Mouse (Mus musculus) neural tube, embryonic 12.5 days (tissue): ENCODE measurements around the gene Hspb7. TPM values are rescaled to one million over a fixed set of nuclear protein-coding genes. Genes with fewer than 3 reads are reported as not detected.

Experiments
- ATAC-seq: fragments of 200-750 bp; cut with Nextera tagmentation; 2 replicates; pipeline ENCODE4 v1.8.0; 2017; ENCODE audit warnings: low read depth, mild to moderate bottlenecking, moderate TSS enrichment, moderate library complexity; ENCODE audit not compliant: low FRiP score
- H3K27ac ChIP-seq: fragments of 300-500 bp; sonication (generic); 2 replicates; pipeline ENCODE4 v1.5.1; 2016
- H3K27me3 ChIP-seq: fragments of 300-500 bp; sonication (generic); replicated peaks from 2 replicates; pipeline ENCODE4 v1.6.1; 2016; ENCODE audit warnings: mild to moderate bottlenecking
- H3K36me3 ChIP-seq: fragments of 300-500 bp; sonication (generic); 2 replicates; pipeline ENCODE4 v1.6.1; 2016; ENCODE audit warnings: mild to moderate bottlenecking
- H3K4me1 ChIP-seq: fragments of 300-500 bp; sonication (generic); 2 replicates; pipeline ENCODE4 v1.6.1; 2016
- H3K4me2 ChIP-seq: fragments of 300-500 bp; sonication (generic); replicated peaks from 2 replicates; pipeline ENCODE4 v1.6.1; 2016; ENCODE audit warnings: mild to moderate bottlenecking
- H3K4me3 ChIP-seq: fragments of 300-500 bp; sonication (generic); 2 replicates; pipeline ENCODE4 v1.5.1; 2016
- H3K9ac ChIP-seq: fragments of 300-500 bp; sonication (generic); 2 replicates; pipeline ENCODE4 v1.6.1; 2016; ENCODE audit warnings: mild to moderate bottlenecking
- H3K9me3 ChIP-seq: fragments of 300-500 bp; sonication (generic); 2 replicates; pipeline ENCODE4 v1.6.1; 2016; ENCODE audit warnings: mild to moderate bottlenecking
- WGBS: fragments of 180-500 bp; shearing (Covaris S2); methylation state at CpG from one replicate; pipeline ENCODE4 v1.1.7; 2016; 5-methylcytosine and 5-hydroxymethylcytosine counted together
- polyA plus RNA-seq: library from polyadenylated mRNA; unstranded; fragments of >200 nt; fragmentation: Nextera tagmentation; extraction: Ambion mirVana; gene quantifications from 2 replicates; pipeline ENCODE4 v1.2.1, GENCODE M21; 2016

The Hspb7 gene
- polyA plus RNA-seq, 1 experiment from 2014 or later: not detected

- no peak within 1 kb of the TSS for H3K9ac ChIP-seq
- H3K36me3 ChIP-seq: no peaks in the 10 kb centered on the region
- WGBS: 93% methylated on average over 1 of the region's 1 CpGs
- no peak within 1 kb of the TSS for H3K4me2 ChIP-seq
- H3K9me3 ChIP-seq: no peaks in the 10 kb centered on the region
- H3K27me3 ChIP-seq: no peaks in the 10 kb centered on the region
- no peak within 1 kb of the TSS for H3K4me3 ChIP-seq
- H3K27ac ChIP-seq: no peak within 1 kb of the TSS
- no peak for ATAC-seq
- no peaks in the 10 kb centered on the region for H3K4me1 ChIP-seq
These were observed 15.4 kb downstream of the Hspb7 start, which contains the start of gene Srarp for GRCm38 (mm10) chr4:141435974-141436373. Srarp (minus strand) TSS chr4:141436105.

GRCm38 (mm10) chr4:141439083-141439803 is 18.7 kb downstream of the Hspb7 start:
- no peak overlapping the region for H3K4me2 ChIP-seq
- ATAC-seq: no peak
- WGBS: 79% methylated on average over 12 of the region's 12 CpGs

GRCm38 (mm10) chr4:141440877-141441276 is 20.3 kb downstream of the Hspb7 start:
- no peaks in the 10 kb centered on the region for H3K27me3 ChIP-seq
- H3K4me2 ChIP-seq: no peak overlapping the region
- H3K4me3 ChIP-seq: no peak overlapping the region
- H3K4me1 ChIP-seq: peaks cover 7% of the 10 kb centered on the region
- no peak overlapping the region for H3K9ac ChIP-seq
- H3K9me3 ChIP-seq: no peaks in the 10 kb centered on the region
- no peak for ATAC-seq
- no peak overlapping the region for H3K27ac ChIP-seq
- no peaks in the 10 kb centered on the region for H3K36me3 ChIP-seq

More at GRCm38 (mm10) chr4:141439083-141439803, 18.7 kb downstream of the Hspb7 start:
- no peaks in the 10 kb centered on the region for H3K27me3 ChIP-seq
- no peaks in the 10 kb centered on the region for H3K9me3 ChIP-seq
- no peak overlapping the region for H3K27ac ChIP-seq
- no peaks in the 10 kb centered on the region for H3K36me3 ChIP-seq
- H3K9ac ChIP-seq: no peak overlapping the region
- no peaks in the 10 kb centered on the region for H3K4me1 ChIP-seq
- no peak overlapping the region for H3K4me3 ChIP-seq

- ATAC-seq: no peak
- WGBS: 48% methylated on average over 11 of the region's 11 CpGs
- H3K4me3 ChIP-seq: peak overlapping the region; percentile 97
These were observed 23.3 kb downstream of the Hspb7 start for GRCm38 (mm10) chr4:141443641-141444429.

GRCm38 (mm10) chr4:141444451-141445327 is 24.1 kb downstream of the Hspb7 start, which contains the start of gene Zbtb17:
Zbtb17 (plus strand) TSS chr4:141444654.
- peak within 1 kb of the TSS; percentile 83 for H3K4me2 ChIP-seq
- peaks cover 31% of the 10 kb centered on the region for H3K36me3 ChIP-seq
- peak within 1 kb of the TSS; percentile 98 for H3K9ac ChIP-seq
- peaks cover 12% of the 10 kb centered on the region for H3K4me1 ChIP-seq
- H3K27me3 ChIP-seq: no peaks in the 10 kb centered on the region
- H3K27ac ChIP-seq: peak within 1 kb of the TSS; percentile 54; the same call in 1 of the 2 replicates
- ATAC-seq: peak; percentile 94
- H3K4me3 ChIP-seq: peak within 1 kb of the TSS; percentile 97
- WGBS: under 1% methylated on average over 83 of the region's 102 CpGs
- no peaks in the 10 kb centered on the region for H3K9me3 ChIP-seq

More at GRCm38 (mm10) chr4:141443641-141444429, 23.3 kb downstream of the Hspb7 start:
- peak overlapping the region; percentile 83 for H3K4me2 ChIP-seq
- peak overlapping the region; percentile 98; the same call in 1 of the 2 replicates for H3K9ac ChIP-seq
- no peaks in the 10 kb centered on the region for H3K9me3 ChIP-seq
- H3K27me3 ChIP-seq: no peaks in the 10 kb centered on the region
- H3K27ac ChIP-seq: no peak overlapping the region
- H3K36me3 ChIP-seq: peaks cover 23% of the 10 kb centered on the region
- peaks cover 12% of the 10 kb centered on the region for H3K4me1 ChIP-seq

- H3K9ac ChIP-seq: peak overlapping the region; percentile 98
- peak overlapping the region; percentile 83 for H3K4me2 ChIP-seq
- no peak overlapping the region for H3K27ac ChIP-seq
- no peaks in the 10 kb centered on the region for H3K27me3 ChIP-seq
- peak overlapping the region; percentile 97 for H3K4me3 ChIP-seq
- peaks cover 12% of the 10 kb centered on the region for H3K4me1 ChIP-seq
- H3K9me3 ChIP-seq: no peaks in the 10 kb centered on the region
- H3K36me3 ChIP-seq: peaks cover 35% of the 10 kb centered on the region
- 18% methylated on average over 14 of the region's 14 CpGs for WGBS
- ATAC-seq: no peak
These were observed 24.7 kb downstream of the Hspb7 start for GRCm38 (mm10) chr4:141445328-141445720.

GRCm38 (mm10) chr4:141446211-141446610 is 25.6 kb downstream of the Hspb7 start:
- no peak for ATAC-seq
- H3K9ac ChIP-seq: no peak overlapping the region
- no peaks in the 10 kb centered on the region for H3K9me3 ChIP-seq
- no peaks in the 10 kb centered on the region for H3K27me3 ChIP-seq
- WGBS: 69% methylated on average over 7 of the region's 7 CpGs
- peaks cover 12% of the 10 kb centered on the region for H3K4me1 ChIP-seq
- peak overlapping the region; percentile 83 for H3K4me2 ChIP-seq
- no peak overlapping the region for H3K4me3 ChIP-seq
- peaks cover 41% of the 10 kb centered on the region for H3K36me3 ChIP-seq
- no peak overlapping the region for H3K27ac ChIP-seq

- Histone ChIP-seq H3K27ac (no peak overlapping the region), H3K9me3 (no peaks in the 10 kb centered on the region), H3K27me3 (no peaks in the 10 kb centered on the region), H3K36me3 (peaks cover 69% of the 10 kb centered on the region), H3K4me1 (peaks cover 2% of the 10 kb centered on the region), H3K4me3 (no peak overlapping the region), H3K4me2 (no peak overlapping the region), H3K9ac (no peak overlapping the region)
- no peak for ATAC-seq
- WGBS: 85% methylated on average over 2 of the region's 2 CpGs
These were observed 30.7 kb downstream of the Hspb7 start for GRCm38 (mm10) chr4:141451251-141451650.

- H3K9ac ChIP-seq: no peak overlapping the region
- WGBS: 90% methylated on average over 9 of the region's 9 CpGs
- H3K4me3 ChIP-seq: no peak overlapping the region
- H3K4me1 ChIP-seq: no peaks in the 10 kb centered on the region
- H3K9me3 ChIP-seq: no peaks in the 10 kb centered on the region
- H3K36me3 ChIP-seq: peaks cover 66% of the 10 kb centered on the region
- no peaks in the 10 kb centered on the region for H3K27me3 ChIP-seq
- no peak overlapping the region for H3K4me2 ChIP-seq
- no peak overlapping the region for H3K27ac ChIP-seq
- ATAC-seq: no peak
These were observed 31.4 kb downstream of the Hspb7 start for GRCm38 (mm10) chr4:141451916-141452450.

- WGBS: 85% methylated on average over 14 of the region's 14 CpGs
- peaks cover 41% of the 10 kb centered on the region for H3K36me3 ChIP-seq
These were observed 34.2 kb downstream of the Hspb7 start for GRCm38 (mm10) chr4:141454581-141455350.

GRCm38 (mm10) chr4:141455526-141455925 is 34.9 kb downstream of the Hspb7 start:
- Histone ChIP-seq H3K4me3 (no peak overlapping the region), H3K27me3 (no peaks in the 10 kb centered on the region), H3K4me2 (no peak overlapping the region), H3K9me3 (no peaks in the 10 kb centered on the region), H3K4me1 (peaks cover 17% of the 10 kb centered on the region), H3K27ac (no peak overlapping the region), H3K9ac (no peak overlapping the region), H3K36me3 (peaks cover 39% of the 10 kb centered on the region)
- ATAC-seq: no peak
- WGBS: 83% methylated on average over 4 of the region's 4 CpGs

More at GRCm38 (mm10) chr4:141454581-141455350, 34.2 kb downstream of the Hspb7 start:
- ATAC-seq: no peak
- Histone ChIP-seq H3K27me3 (no peaks in the 10 kb centered on the region), H3K4me3 (no peak overlapping the region), H3K4me1 (peaks cover 14% of the 10 kb centered on the region), H3K27ac (no peak overlapping the region), H3K9me3 (no peaks in the 10 kb centered on the region), H3K4me2 (no peak overlapping the region), H3K9ac (no peak overlapping the region)
